Mouse (Mus musculus) liver, postnatal 0 days (tissue): ENCODE data around the gene Igfbpl1.

ENCODE experiments used
- CTCF ChIP-seq: sonication (generic); IDR thresholded peaks from 2 replicates; pipeline ENCODE4 v1.5.1; 2016; ENCODE audit warnings: antibody characterized with exemption, low read depth
- EP300 ChIP-seq: IDR thresholded peaks from 2 replicates; pipeline ENCODE4 v1.6.1; 2016; ENCODE audit warnings: antibody characterized with exemption, low read depth, mild to moderate bottlenecking

DNA sequence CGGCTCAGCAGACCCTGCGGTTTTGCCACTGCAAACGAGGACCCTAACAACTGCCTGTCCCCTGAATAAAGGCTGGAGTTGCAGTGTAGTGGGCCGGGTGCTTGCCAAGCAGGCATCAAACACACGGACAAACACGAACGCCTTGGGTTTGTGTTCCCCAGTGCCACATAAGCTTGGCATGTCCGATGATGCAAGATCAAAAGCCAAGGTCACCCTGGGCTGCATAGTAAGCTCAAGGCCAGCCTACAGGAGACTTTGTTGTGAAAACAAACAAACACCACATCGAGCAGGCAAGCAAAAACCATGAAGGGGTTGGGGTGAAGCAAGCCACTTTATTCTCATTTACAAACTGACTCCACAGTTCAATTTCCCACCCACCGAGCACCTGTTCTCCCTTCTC is 57.6 kb downstream of the Igfbpl1 start:
- TF ChIP-seq CTCF: no peak
- TF ChIP-seq EP300: no peak
